Mouse (Mus musculus): ENCODE data around the gene Gm4881. TPM values are rescaled to one million over a fixed set of nuclear protein-coding genes. Genes with fewer than 3 reads are reported as not detected.
A peak's percentile ranks its signal among the peaks of the same experiment; 100 is the strongest.

Gene Gm4881
- polyA plus RNA-seq (2015; fragmentation: Nextera tagmentation; extraction: Ambion mirVana) = 4.6 and 5.2 TPM in 2 replicates

- Histone ChIP-seq H3K27me3 (replicated peaks; ENCODE audit: control insufficient read depth, insufficient read depth, low read length) (peaks cover 78% of the 10 kb centered on the region), H3K9ac (ENCODE audit: low read depth, low read length) (peak within 1 kb of the TSS; percentile 59), H3K4me3 (ENCODE audit: low read length) (peak within 1 kb of the TSS; percentile 44), H3K9me3 (ENCODE audit: control insufficient read depth, low read length) (no peaks in the 10 kb centered on the region), H3K4me2 (ENCODE audit: low read length) (peak within 1 kb of the TSS; percentile 83), H3K4me1 (ENCODE audit: control insufficient read depth, insufficient read depth, low read depth, low read length) (peaks cover 18% of the 10 kb centered on the region), H3K36me3 (ENCODE audit: control insufficient read depth, insufficient read depth, low read length) (no peaks in the 10 kb centered on the region), H3K27ac (ENCODE audit: low read depth, low read length) (no peak within 1 kb of the TSS)
- WGBS = under 1% methylated on average over 68 of the region's 72 CpGs
- ATAC-seq = no peak
Observed at GRCm38 (mm10) chr7:24944257-24944950, at the start of gene Gm4881. TSS of gene Gm4881 (minus strand) at chr7:24944494.

- Histone ChIP-seq H3K27ac (ENCODE audit: low read depth, low read length) (no peak overlapping the region), H3K9me3 (ENCODE audit: control insufficient read depth, low read length) (no peaks in the 10 kb centered on the region), H3K36me3 (ENCODE audit: control insufficient read depth, insufficient read depth, low read length) (peaks cover 52% of the 10 kb centered on the region), H3K4me1 (ENCODE audit: control insufficient read depth, insufficient read depth, low read depth, low read length) (no peaks in the 10 kb centered on the region), H3K27me3 (replicated peaks; ENCODE audit: control insufficient read depth, insufficient read depth, low read length) (no peaks in the 10 kb centered on the region), H3K4me2 (ENCODE audit: low read length) (no peak overlapping the region), H3K4me3 (ENCODE audit: low read length) (no peak overlapping the region), H3K9ac (ENCODE audit: low read depth, low read length) (no peak overlapping the region)
- no peak for ATAC-seq
- 74% methylated on average over 6 of the region's 6 CpGs for WGBS
Observed at GRCm38 (mm10) chr7:24993081-24993480, 48.8 kb upstream of the Gm4881 start.

- Histone ChIP-seq H3K4me3 (ENCODE audit: low read length) (no peak overlapping the region), H3K36me3 (ENCODE audit: control insufficient read depth, insufficient read depth, low read length) (peaks cover 52% of the 10 kb centered on the region), H3K4me1 (ENCODE audit: control insufficient read depth, insufficient read depth, low read depth, low read length) (no peaks in the 10 kb centered on the region), H3K9me3 (ENCODE audit: control insufficient read depth, low read length) (no peaks in the 10 kb centered on the region), H3K27ac (ENCODE audit: low read depth, low read length) (no peak overlapping the region), H3K9ac (ENCODE audit: low read depth, low read length) (no peak overlapping the region), H3K27me3 (replicated peaks; ENCODE audit: control insufficient read depth, insufficient read depth, low read length) (no peaks in the 10 kb centered on the region), H3K4me2 (ENCODE audit: low read length) (no peak overlapping the region)
- ATAC-seq = no peak
- WGBS = 82% methylated on average over 8 of the region's 8 CpGs
Observed at GRCm38 (mm10) chr7:24990478-24990877, 46.2 kb upstream of the Gm4881 start.

DNA sequence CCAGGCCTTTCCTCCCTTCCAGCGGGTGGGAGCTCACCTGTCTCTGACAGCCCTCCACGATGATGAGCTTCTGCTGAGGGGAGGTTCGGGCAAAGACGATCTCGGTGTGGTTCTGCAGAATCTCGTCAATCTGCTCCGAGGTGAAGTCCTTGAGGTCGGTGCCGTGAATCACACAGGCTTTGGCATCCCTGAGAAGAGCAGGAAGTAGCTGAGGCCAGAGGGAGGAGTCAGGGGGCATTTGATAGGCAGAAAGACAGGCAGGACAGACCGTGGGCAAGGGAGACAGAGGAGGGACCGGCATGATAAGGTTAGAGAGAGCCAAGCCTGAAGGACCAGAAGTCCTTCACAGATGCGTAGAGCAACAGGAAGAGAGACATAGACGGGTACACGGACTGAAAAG is 43.6 kb upstream of the Gm4881 start:
- H3K36me3 ChIP-seq (ENCODE audit: control insufficient read depth, insufficient read depth, low read length) = peaks cover 55% of the 10 kb centered on the region
- no peaks in the 10 kb centered on the region for H3K27me3 ChIP-seq (replicated peaks; ENCODE audit: control insufficient read depth, insufficient read depth, low read length)
- no peak overlapping the region for H3K9ac ChIP-seq (ENCODE audit: low read depth, low read length)
- no peak for ATAC-seq
- H3K9me3 ChIP-seq (ENCODE audit: control insufficient read depth, low read length) = no peaks in the 10 kb centered on the region
- WGBS = 89% methylated on average over 14 of the region's 14 CpGs
- H3K27ac ChIP-seq (ENCODE audit: low read depth, low read length) = no peak overlapping the region
- H3K4me2 ChIP-seq (ENCODE audit: low read length) = no peak overlapping the region
- H3K4me3 ChIP-seq (ENCODE audit: low read length) = no peak overlapping the region
- H3K4me1 ChIP-seq (ENCODE audit: control insufficient read depth, insufficient read depth, low read depth, low read length) = no peaks in the 10 kb centered on the region

GRCm38 (mm10) chr7:24985799-24986198 is 41.5 kb upstream of the Gm4881 start:
- Histone ChIP-seq H3K4me3 (ENCODE audit: low read length) (no peak overlapping the region), H3K36me3 (ENCODE audit: control insufficient read depth, insufficient read depth, low read length) (peaks cover 56% of the 10 kb centered on the region), H3K27me3 (replicated peaks; ENCODE audit: control insufficient read depth, insufficient read depth, low read length) (no peaks in the 10 kb centered on the region), H3K4me2 (ENCODE audit: low read length) (no peak overlapping the region), H3K9me3 (ENCODE audit: control insufficient read depth, low read length) (no peaks in the 10 kb centered on the region), H3K4me1 (ENCODE audit: control insufficient read depth, insufficient read depth, low read depth, low read length) (no peaks in the 10 kb centered on the region), H3K9ac (ENCODE audit: low read depth, low read length) (no peak overlapping the region), H3K27ac (ENCODE audit: low read depth, low read length) (no peak overlapping the region)
- WGBS = 76% methylated on average over 5 of the region's 5 CpGs
- ATAC-seq = no peak

GRCm38 (mm10) chr7:24984307-24984706 is 40.0 kb upstream of the Gm4881 start:
- no peak overlapping the region for H3K4me2 ChIP-seq (ENCODE audit: low read length)
- 92% methylated on average over 2 of the region's 2 CpGs for WGBS
- no peaks in the 10 kb centered on the region for H3K27me3 ChIP-seq (replicated peaks; ENCODE audit: control insufficient read depth, insufficient read depth, low read length)
- no peaks in the 10 kb centered on the region for H3K4me1 ChIP-seq (ENCODE audit: control insufficient read depth, insufficient read depth, low read depth, low read length)
- no peak overlapping the region for H3K27ac ChIP-seq (ENCODE audit: low read depth, low read length)
- no peaks in the 10 kb centered on the region for H3K9me3 ChIP-seq (ENCODE audit: control insufficient read depth, low read length)
- no peak overlapping the region for H3K9ac ChIP-seq (ENCODE audit: low read depth, low read length)
- no peak for ATAC-seq
- peaks cover 66% of the 10 kb centered on the region for H3K36me3 ChIP-seq (ENCODE audit: control insufficient read depth, insufficient read depth, low read length)
- H3K4me3 ChIP-seq (ENCODE audit: low read length) = no peak overlapping the region

- H3K27ac ChIP-seq (ENCODE audit: low read depth, low read length) = no peak overlapping the region
Observed at GRCm38 (mm10) chr7:24983396-24983795, 39.1 kb upstream of the Gm4881 start.

GRCm38 (mm10) chr7:24980439-24980838 is 36.1 kb upstream of the Gm4881 start:
- no peak overlapping the region for H3K4me2 ChIP-seq (ENCODE audit: low read length)
- 77% methylated on average over 7 of the region's 7 CpGs for WGBS
- H3K27ac ChIP-seq (ENCODE audit: low read depth, low read length) = no peak overlapping the region
- H3K9me3 ChIP-seq (ENCODE audit: control insufficient read depth, low read length) = no peaks in the 10 kb centered on the region
- peaks cover 51% of the 10 kb centered on the region for H3K36me3 ChIP-seq (ENCODE audit: control insufficient read depth, insufficient read depth, low read length)
- no peak overlapping the region for H3K9ac ChIP-seq (ENCODE audit: low read depth, low read length)
- ATAC-seq = no peak
- H3K4me3 ChIP-seq (ENCODE audit: low read length) = no peak overlapping the region
- H3K27me3 ChIP-seq (replicated peaks; ENCODE audit: control insufficient read depth, insufficient read depth, low read length) = no peaks in the 10 kb centered on the region
- H3K4me1 ChIP-seq (ENCODE audit: control insufficient read depth, insufficient read depth, low read depth, low read length) = no peaks in the 10 kb centered on the region

More at GRCm38 (mm10) chr7:24983396-24983795, 39.1 kb upstream of the Gm4881 start:
- H3K9me3 ChIP-seq (ENCODE audit: control insufficient read depth, low read length) = no peaks in the 10 kb centered on the region
- H3K36me3 ChIP-seq (ENCODE audit: control insufficient read depth, insufficient read depth, low read length) = peaks cover 65% of the 10 kb centered on the region
- H3K9ac ChIP-seq (ENCODE audit: low read depth, low read length) = no peak overlapping the region
- 87% methylated on average over 5 of the region's 5 CpGs for WGBS
- no peak overlapping the region for H3K4me3 ChIP-seq (ENCODE audit: low read length)
- H3K27me3 ChIP-seq (replicated peaks; ENCODE audit: control insufficient read depth, insufficient read depth, low read length) = no peaks in the 10 kb centered on the region
- no peaks in the 10 kb centered on the region for H3K4me1 ChIP-seq (ENCODE audit: control insufficient read depth, insufficient read depth, low read depth, low read length)
- ATAC-seq = no peak
- H3K4me2 ChIP-seq (ENCODE audit: low read length) = no peak overlapping the region

DNA sequence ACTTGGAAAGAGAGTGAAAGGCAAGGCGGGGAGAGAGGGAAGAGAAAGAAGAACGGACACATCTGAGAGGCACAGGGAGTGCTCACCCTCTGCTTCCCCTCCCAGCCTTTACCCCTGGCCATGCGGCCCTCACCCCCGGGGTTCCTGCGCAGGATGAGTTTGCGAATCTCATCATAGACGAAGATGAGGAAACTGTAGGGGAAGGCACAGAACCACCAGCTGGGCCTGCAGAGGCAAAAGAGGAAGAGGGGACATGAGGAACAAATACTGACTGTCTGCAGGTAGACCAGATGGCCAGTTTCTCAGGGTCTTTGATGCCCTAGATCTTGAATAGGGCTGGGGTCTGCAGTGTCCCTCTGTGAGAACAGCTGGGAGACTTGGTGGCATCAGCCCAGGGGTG is 34.5 kb upstream of the Gm4881 start:
- 89% methylated on average over 7 of the region's 7 CpGs for WGBS
- H3K4me3 ChIP-seq (ENCODE audit: low read length) = no peak overlapping the region

More for the DNA sequence above, 34.5 kb upstream of the Gm4881 start:
- no peak for ATAC-seq
- Histone ChIP-seq H3K9me3 (ENCODE audit: control insufficient read depth, low read length) (no peaks in the 10 kb centered on the region), H3K4me1 (ENCODE audit: control insufficient read depth, insufficient read depth, low read depth, low read length) (no peaks in the 10 kb centered on the region), H3K9ac (ENCODE audit: low read depth, low read length) (no peak overlapping the region), H3K27ac (ENCODE audit: low read depth, low read length) (peak overlapping the region; percentile 23; the same call in 1 of the 2 replicates), H3K4me2 (ENCODE audit: low read length) (no peak overlapping the region), H3K36me3 (ENCODE audit: control insufficient read depth, insufficient read depth, low read length) (peaks cover 39% of the 10 kb centered on the region), H3K27me3 (replicated peaks; ENCODE audit: control insufficient read depth, insufficient read depth, low read length) (no peaks in the 10 kb centered on the region)

All from hindbrain, embryonic 16.5 days (tissue).